Mouse (Mus musculus) left cerebral cortex, adult 11 months (tissue): ENCODE results near the gene Tpd52l1.
A peak's percentile ranks its signal among the peaks of the same experiment; 100 is the strongest.

Source experiments
- DNase-seq: peaks from one replicate; pipeline ENCODE4 v3.0.0; 2022; ENCODE audit warnings: low spot score

Gene Tpd52l1

DNA sequence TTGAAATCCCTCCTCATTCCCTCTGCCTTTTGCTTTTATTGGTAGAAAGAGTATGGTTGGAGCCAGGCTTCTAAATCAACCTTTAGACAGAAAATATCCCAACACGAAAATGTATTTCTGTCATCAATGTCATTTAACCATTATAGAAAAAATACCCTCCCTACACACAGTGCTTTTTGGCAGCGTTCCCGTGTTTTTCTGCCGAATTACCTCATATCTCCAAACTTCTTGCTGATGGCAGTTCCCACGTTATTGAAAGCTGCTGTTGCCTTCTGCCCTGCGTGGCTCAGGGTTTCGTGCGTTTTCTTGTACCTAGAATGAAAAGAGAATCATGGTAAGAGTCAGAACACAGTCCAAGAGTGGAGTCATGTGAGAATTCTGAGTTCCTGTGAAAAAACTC is 99.4 kb downstream of the Tpd52l1 start:
- DNase-seq = no peak

DNA sequence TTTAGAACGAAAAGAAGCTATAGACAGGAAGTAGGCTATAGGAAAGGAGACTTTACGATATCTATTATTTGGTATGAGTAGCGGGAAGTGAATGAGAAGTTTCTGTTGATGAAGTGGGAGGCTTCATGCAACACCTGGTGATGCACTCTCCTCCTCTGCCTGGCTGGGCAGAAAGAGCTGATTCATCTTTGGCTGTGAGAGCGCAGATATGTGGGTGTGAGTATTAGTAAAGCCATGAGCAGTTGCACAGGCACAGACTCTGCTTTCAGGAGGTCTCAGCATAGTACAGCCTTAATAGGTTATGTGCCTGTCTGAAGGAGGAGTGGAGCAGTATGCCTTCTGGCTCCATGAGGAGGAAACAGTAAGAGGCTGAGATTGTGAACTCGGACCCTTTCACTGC is 109.3 kb downstream of the Tpd52l1 start:
- DNase-seq = no peak

DNA sequence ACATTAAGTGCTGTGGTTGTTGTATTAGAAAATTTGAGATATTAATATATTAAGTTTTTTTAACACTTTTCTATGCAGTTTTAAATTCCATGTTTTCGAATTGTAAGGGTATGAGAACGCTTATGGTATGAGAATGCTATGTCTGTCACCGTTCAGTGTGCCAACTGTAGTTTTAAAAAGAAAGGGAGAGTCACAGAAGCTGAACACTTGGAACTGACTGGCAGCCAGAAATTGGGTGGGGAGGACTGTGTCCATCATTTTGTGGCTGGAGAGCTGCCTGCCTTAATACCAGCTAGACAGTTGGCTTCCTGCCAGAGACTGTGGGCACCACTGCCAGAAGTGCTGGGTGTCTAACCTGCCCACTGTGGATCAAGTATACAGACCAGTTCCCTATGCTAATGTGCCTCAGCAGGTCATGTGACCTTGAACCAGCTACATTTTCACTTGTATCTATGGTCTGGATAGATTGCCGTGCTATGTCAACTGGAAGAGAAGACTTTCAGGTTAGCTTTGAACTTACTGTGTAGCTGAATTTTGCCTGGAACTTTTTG is 114.5 kb downstream of the Tpd52l1 start:
- no peak for DNase-seq

DNA sequence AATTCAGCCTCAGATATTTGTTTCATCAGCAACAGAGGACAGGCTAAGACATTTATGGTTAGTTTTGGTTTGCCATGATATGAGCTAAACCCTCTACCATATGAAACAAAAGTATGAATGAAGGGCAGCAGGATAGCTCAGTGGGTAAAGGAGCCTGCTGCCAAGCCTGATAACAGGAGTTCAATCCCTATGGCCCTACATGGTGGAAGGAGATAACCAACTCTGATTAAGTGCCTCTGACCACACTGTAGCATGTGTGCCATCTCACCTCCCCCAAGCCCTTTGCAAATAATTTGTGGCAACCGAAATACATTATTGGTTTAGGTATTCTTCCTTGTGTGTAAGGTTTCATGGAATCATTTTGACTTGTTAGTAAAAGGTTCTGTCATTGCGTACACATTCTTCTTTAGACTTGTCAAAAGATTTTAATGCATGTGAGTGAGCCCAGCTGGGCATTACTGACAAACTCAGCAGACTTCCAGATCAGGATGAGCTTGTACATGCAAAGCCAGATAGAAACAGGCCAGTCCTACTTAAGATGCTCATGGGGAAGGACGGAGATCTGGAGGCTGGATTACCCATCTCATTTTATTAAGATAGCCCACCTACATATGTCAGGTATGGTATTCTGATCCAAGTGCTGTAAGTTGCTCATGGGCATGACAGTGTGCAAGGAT is 115.3 kb downstream of the Tpd52l1 start:
- DNase-seq = no peak

DNA sequence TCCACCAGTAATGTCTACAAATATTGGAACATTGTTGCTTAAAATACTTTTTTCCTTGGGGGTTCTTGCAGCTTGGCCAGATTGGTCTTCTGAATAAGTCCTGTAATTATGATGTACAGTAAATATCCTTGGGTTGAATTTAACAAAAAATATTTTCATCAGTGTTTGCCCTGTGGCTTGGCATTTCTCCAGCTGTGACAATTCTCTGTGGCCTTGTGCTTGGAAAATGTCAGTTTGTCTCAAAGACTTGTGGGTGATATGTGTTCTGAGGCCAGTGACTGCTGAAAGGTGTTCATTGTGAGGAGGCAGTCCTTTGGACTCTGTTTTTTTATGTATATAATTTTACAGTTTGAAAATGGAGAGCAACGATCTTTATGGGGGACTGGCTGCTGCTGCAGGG is 116.3 kb downstream of the Tpd52l1 start:
- DNase-seq = no peak

DNA sequence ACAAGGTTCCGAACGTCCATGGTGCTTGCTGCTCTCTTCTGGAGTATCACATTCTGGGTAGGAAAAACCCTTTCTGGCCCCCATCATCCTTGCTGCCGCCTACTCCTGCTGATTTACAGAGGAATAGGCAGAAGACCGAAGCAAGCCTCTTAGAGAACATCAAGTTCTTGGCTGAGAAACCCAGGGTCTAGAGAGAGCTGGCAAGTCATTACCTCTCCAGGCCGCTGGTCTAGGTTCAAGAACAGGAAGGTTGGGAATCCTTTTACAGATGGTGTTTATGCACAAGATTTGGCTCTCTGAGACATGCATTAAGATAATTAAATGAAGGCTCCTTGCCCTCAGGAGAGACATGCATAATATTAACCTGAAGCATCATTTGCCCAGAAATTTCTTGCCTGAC is 127.3 kb downstream of the Tpd52l1 start:
- no peak for DNase-seq

DNA sequence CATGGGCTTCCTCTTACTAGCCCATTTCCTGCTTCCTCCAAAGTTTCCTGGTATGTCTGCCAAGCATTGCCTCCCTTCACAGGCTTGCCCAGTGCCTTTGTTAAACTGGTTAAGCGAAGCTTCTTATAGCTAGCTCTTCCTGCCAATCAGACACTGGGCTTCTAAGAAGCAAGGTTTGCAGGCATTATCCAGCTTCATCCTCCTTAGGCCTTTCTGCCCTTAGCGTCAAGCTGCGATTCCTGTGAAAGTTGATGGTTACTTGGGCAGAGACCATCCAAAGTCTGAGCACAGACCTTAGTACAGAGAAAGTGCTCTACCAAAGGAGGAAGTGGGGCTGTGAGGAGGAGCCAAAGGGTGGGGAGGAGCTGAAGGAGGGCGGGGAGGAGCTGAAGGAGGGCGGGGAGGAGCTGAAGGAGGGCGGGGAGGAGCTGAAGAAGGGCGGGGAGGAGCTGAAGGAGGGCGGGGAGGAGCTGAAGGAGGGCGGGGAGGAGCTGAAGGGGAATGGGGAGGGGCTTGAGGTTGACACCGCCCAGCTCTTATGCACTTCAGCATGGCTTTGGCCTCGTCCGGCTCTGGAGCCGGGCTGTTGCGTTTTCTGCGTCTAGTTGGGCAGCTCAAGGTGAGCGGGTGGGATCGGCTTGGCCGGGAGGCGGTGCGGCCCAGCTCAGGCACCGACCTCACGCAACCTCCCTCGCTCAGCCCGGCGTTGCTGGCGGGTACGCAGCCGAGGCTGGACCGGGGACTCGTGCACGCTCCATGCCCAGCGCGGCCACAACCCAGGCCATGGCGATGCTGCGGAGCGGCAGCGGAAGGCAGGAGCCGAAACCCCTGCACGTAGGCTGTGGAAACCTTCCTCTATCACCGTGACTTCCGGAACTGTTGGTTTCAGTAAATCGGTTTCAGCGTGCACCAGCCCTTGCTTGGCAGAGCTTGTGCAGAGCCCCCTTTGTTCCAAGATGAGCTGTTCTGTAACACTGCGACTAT is 132.6 kb downstream of the Tpd52l1 start, which contains the start of gene Hddc2:
TSS of gene Hddc2 (plus strand) at position 519 of the 984 bp plus-strand sequence.
- DNase-seq = peak; percentile 19

DNA sequence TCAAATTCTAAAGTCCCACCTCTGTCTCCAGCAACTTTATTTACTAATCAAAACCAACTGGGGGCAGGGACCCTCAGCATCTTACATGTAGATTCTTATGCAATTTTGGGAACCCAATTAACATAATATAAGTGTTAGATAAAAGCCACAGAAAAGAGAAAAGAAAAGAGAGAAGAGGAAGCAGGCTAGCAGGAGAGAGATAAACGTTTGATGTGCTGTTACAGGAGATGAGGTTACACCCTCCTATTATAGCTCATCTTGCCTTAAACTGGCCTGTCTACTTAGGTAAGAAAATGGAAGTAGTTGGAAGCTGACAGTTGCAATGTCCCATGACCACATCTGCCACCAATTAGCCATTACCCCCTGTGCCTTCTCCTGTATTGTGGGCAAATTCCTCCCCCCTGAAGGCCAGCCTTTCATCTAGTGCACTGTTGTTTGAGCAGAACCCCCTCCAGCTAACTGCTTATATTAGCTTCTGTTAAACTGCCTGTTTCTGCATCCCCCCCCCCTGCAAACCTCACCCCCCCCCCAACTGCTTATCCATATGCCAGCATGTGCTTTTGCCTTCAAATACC is 138.6 kb downstream of the Tpd52l1 start:
- DNase-seq = no peak

DNA sequence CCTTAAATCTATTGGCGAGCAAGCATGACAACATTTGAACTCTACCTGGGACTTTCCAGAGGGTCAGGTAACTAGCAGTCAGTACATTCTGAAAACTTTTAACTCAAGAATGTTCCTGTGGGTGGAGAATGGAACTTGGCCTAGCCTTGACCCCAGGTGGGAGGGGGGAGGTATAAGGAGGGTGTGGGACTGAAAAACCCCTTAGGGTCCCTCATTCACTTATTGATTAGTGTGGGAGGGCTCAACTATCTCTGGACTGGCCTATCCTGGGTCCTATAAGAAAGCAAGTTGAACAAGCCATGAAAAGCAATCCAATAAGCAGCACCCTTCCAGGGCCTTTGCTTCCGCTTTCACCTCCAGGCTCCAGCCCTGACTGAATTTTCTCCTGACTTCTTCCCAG is 142.3 kb downstream of the Tpd52l1 start:
- DNase-seq = no peak

DNA sequence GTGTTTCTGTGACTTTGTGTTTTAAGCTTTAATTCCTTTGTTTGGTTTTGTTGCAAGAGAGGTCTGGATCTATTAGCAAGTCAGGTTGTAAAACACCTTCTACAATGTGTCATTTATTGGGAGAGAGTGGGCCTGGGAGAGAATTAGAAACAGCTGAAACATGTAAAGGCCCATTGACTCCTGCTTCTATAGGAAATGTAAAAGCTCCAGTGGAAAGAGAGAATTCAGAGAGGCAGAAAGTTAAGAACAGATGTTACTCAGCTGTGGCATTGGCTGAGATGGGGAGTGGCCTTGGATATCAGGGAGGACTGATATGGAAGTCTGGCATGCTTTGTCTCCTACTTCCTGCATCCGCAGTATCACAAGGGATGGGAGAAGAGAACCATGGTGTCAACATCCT is 145.5 kb downstream of the Tpd52l1 start:
- DNase-seq = no peak

DNA sequence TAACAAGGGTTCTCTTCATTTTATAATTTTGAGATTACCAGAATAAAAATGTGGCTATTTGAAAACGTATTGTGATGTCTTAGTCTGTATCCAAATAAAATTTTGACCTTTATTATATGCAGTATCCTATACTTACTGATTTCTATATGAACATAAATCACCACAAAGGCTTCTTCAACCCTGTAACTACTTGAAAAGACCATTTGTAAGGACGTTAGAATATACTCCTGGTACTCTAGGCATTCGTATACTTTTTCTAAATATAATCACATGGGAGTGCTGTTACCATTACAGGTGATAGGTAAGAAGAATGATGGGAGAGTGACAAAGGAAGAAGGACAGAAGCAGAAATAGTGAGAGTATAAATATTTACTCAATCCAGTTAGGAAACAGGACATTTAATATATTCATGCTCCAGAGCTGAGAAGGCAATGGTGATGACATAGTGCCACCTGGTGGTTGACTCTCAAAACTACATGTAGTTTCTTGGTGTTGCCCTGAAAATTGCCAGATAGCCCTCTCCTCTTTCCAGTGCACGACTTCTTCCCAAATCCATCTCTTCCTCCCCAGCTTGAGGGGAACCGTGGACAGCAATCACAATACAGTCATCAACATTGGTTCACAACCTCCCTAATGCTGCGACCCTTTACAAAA is 146.7 kb downstream of the Tpd52l1 start:
- DNase-seq = peak; percentile 41

DNA sequence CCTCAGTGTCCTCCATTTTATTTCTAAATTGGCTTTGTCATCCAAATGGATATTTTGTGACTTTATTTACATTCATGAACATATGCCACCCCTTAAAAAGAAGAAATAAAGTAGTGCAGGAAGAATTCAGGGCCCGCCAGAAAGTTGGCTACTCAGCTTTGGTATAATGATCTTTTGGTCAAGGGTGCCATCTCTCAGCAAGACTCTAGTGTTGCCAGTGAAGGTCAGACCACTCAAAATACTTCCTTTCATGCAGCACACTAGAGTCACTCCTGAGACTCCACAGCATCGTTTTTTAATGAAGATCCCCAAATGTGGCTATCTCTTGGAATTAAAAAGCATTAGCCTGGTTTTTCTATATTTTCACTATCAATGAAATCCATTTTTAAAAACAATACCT is 147.5 kb downstream of the Tpd52l1 start:
- no peak for DNase-seq

DNA sequence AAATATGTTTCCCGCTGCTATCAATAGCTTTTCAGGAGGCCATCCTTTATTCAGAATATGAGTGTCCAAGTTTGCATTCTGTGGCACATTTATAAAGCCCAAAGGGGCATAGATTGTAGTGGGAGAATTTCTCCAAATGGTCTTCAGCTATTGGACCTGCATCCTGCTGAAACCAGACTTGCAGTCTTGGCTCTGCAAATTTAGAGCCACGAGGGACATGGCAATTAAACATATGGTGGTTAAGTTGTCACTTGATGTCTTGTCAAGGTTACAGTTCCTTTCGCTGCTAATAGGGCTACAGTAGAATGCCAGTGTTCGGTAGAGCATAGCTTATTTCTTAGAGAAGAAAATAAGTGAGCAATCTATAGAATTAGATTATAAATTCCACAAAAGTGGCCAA is 148.7 kb downstream of the Tpd52l1 start:
- DNase-seq = no peak

DNA sequence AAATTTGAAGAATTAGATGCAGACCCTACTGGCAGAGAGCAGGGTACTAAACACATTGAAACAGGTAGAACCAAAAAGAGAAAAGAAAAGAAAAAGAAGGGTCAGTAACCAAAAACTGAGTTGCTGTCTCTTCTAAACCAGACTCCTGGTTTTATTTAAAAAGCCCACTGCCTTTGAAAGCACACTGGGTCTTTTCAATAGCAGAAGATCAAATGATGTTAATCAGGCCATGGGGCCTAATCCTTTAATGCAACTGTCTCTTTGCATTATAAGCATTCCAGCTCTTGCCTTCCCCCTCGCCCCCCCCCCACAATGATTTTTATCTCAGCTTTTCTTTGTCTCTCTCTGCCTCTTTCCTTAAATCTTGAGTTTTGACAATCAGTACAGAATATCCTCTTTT is 149.3 kb downstream of the Tpd52l1 start:
- no peak for DNase-seq

DNA sequence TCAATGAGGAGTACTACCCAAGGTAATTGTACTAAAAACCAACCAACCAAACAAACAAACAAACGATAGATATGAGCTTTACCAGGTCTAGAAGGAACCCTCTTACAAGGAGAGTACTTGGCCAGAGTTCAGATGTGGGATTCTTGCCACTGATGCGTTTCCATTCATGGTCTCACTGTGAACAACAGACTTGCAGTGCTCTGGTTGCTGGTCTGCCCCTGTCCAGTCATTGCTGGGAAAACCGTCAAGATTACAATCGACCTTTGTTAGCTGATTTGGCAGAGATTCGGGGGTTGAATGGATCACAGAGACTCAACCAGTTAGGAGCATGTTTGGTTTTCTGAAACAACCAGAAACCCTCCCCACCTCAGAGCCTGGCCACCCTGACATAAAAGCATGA is 150.1 kb downstream of the Tpd52l1 start:
- DNase-seq = peak; percentile 18

DNA sequence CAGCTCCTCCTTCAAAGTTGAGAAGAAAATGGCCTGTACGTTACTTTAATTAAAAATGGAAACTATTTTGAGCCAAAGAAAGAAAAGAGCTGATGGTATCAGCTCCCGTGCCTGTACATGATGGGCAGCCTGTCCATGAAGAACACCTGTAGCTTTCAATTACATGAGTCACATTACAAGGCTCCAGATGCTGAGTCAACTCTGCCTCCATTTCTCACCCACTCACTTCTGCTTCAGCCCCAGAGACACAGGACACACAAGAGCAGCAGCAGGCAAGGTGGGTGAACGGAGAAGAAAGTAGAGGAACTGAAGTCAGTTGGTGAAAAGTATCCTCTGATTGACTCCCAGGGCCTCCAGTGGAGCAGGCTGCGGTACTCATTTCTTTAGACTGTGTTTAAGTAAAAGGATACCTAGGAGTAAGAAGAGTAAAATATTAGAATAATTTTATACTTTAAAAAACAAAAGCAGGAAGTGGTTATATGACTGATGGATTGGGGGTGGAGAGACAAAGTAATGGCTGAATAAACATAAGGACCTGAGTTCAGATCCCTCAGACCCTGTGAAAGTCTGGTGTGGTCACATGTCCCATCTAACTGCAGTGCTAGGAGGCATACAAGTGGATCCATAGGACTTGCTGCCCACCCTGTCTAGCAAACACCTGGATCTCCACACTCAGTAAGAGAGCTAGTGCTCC is 156.9 kb downstream of the Tpd52l1 start:
- no peak for DNase-seq

DNA sequence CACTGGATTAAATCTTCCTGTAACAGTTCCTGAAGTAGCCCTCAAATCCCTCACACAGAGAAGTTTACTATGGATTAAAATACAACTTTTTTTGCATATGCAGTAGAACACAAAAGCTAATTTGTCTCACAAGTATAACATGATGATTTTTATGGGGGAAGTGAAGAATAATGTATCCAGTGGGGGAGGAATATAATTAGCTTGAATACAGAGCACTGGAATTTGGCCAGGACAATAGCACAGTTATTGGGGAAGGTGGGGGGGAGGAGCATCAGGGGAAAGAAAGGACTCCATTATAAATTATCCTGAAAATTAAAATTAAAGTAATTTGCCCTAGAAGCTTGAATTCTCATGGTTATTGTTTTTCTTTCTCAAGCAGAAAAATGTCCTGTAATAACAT is 158.0 kb downstream of the Tpd52l1 start:
- no peak for DNase-seq
